Mouse (Mus musculus): ENCODE measurements around the gene Olfr937. TPM values are rescaled to one million over a fixed set of nuclear protein-coding genes. Genes with fewer than 3 reads are reported as not detected.

Olfr937 gene
- not detected in 2 replicates for polyA plus RNA-seq (2012; rRNA removed)

- Histone ChIP-seq H3K4me3 (ENCODE audit: extremely low read depth, insufficient read depth, insufficient read length) (no peak within 1 kb of the TSS), H3K36me3 (ENCODE audit: control insufficient read depth, insufficient read depth, low read length) (no peaks in the 10 kb centered on the region), H3K27ac (ENCODE audit: insufficient read depth, low read length) (no peak within 1 kb of the TSS), H3K4me1 (ENCODE audit: control insufficient read depth, insufficient read depth, insufficient read length) (no peaks in the 10 kb centered on the region), H3K27me3 (ENCODE audit: control insufficient read depth, insufficient read depth, low read length) (no peaks in the 10 kb centered on the region)
- WGBS: 74% methylated on average over 1 of the region's 1 CpGs
- TF ChIP-seq CTCF (IDR thresholded peaks at IDR 0.05; ENCODE audit: extremely low read depth, insufficient read depth, insufficient read length, insufficient replicate concordance) (no peak), POLR2A (IDR thresholded peaks at IDR 0.05; ENCODE audit: low read depth, low read length) (no peak)
- DNase-seq (ENCODE audit: low read depth in 1 of 2, low spot score in 2 of 2): no peak
Measured at GRCm38 (mm10) chr9:39064851-39065250, at the start of gene Olfr937. Gene Olfr937 (minus strand): TSS chr9:39064951.

GRCm38 (mm10) chr9:39078787-39079186, 14.0 kb upstream of the Olfr937 start, which contains the start of gene Olfr938:
Gene Olfr938 (minus strand): TSS chr9:39078887.
- Histone ChIP-seq H3K27me3 (ENCODE audit: control insufficient read depth, insufficient read depth, low read length) (no peaks in the 10 kb centered on the region), H3K36me3 (ENCODE audit: control insufficient read depth, insufficient read depth, low read length) (no peaks in the 10 kb centered on the region), H3K27ac (ENCODE audit: insufficient read depth, low read length) (no peak within 1 kb of the TSS), H3K4me3 (ENCODE audit: extremely low read depth, insufficient read depth, insufficient read length) (no peak within 1 kb of the TSS), H3K4me1 (ENCODE audit: control insufficient read depth, insufficient read depth, insufficient read length) (no peaks in the 10 kb centered on the region)
- DNase-seq (ENCODE audit: low read depth in 1 of 2, low spot score in 2 of 2): no peak
- no peak for TF ChIP-seq CTCF (IDR thresholded peaks at IDR 0.05; ENCODE audit: extremely low read depth, insufficient read depth, insufficient read length, insufficient replicate concordance)
- no peak for TF ChIP-seq POLR2A (IDR thresholded peaks at IDR 0.05; ENCODE audit: low read depth, low read length)
- 82% methylated on average over 2 of the region's 2 CpGs for WGBS

- Histone ChIP-seq H3K36me3 (ENCODE audit: control insufficient read depth, insufficient read depth, low read length) (no peaks in the 10 kb centered on the region), H3K27ac (ENCODE audit: insufficient read depth, low read length) (no peak within 1 kb of the TSS), H3K4me3 (ENCODE audit: extremely low read depth, insufficient read depth, insufficient read length) (no peak within 1 kb of the TSS), H3K27me3 (ENCODE audit: control insufficient read depth, insufficient read depth, low read length) (no peaks in the 10 kb centered on the region), H3K4me1 (ENCODE audit: control insufficient read depth, insufficient read depth, insufficient read length) (no peaks in the 10 kb centered on the region)
- no peak for DNase-seq (ENCODE audit: low read depth in 1 of 2, low spot score in 2 of 2)
- no peak for TF ChIP-seq POLR2A (IDR thresholded peaks at IDR 0.05; ENCODE audit: low read depth, low read length)
- no peak for TF ChIP-seq CTCF (IDR thresholded peaks at IDR 0.05; ENCODE audit: extremely low read depth, insufficient read depth, insufficient read length, insufficient replicate concordance)
- 73% methylated on average over 1 of the region's 1 CpGs for WGBS
Measured at GRCm38 (mm10) chr9:39023277-39023676, 41.5 kb downstream of the Olfr937 start, which contains the start of gene Olfr146. Gene Olfr146 (minus strand): TSS chr9:39023377.

Other genes with a start within 250 kb of the Olfr937 start
- not detected in 2 replicates for gene Olfr923, start 238.4 kb downstream of the Olfr937 start, polyA plus RNA-seq (2012; rRNA removed)
- gene Olfr924, start 220.5 kb downstream of the Olfr937 start, polyA plus RNA-seq (2012; rRNA removed): not detected in 2 replicates
- gene Olfr26, start 209.9 kb downstream of the Olfr937 start, polyA plus RNA-seq (2012; rRNA removed): not detected in 2 replicates
- gene Olfr926, start 187.8 kb downstream of the Olfr937 start, polyA plus RNA-seq (2012; rRNA removed): not detected in 2 replicates
- gene Olfr930, start 135.1 kb downstream of the Olfr937 start, polyA plus RNA-seq (2012; rRNA removed): not detected in 2 replicates
- not detected in 2 replicates for gene Olfr933, start 92.6 kb downstream of the Olfr937 start, polyA plus RNA-seq (2012; rRNA removed)
- not detected in 2 replicates for gene Olfr934, start 76.6 kb downstream of the Olfr937 start, polyA plus RNA-seq (2012; rRNA removed)
- not detected in 2 replicates for gene Olfr935, start 65.3 kb downstream of the Olfr937 start, polyA plus RNA-seq (2012; rRNA removed)
- not detected in 2 replicates for gene Olfr146, start 41.6 kb downstream of the Olfr937 start, polyA plus RNA-seq (2012; rRNA removed)
- gene Olfr938, start 13.9 kb upstream of the Olfr937 start, polyA plus RNA-seq (2012; rRNA removed): not detected in 2 replicates
- not detected in 2 replicates for gene Olfr27, start 63.2 kb upstream of the Olfr937 start, polyA plus RNA-seq (2012; rRNA removed)
- gene Olfr943, start 101.4 kb upstream of the Olfr937 start, polyA plus RNA-seq (2012; rRNA removed): not detected in 2 replicates
- gene Olfr944, start 137.0 kb upstream of the Olfr937 start, polyA plus RNA-seq (2012; rRNA removed): not detected in 2 replicates
- not detected in 2 replicates for gene Olfr1537, start 185.0 kb upstream of the Olfr937 start, polyA plus RNA-seq (2012; rRNA removed)
- not detected in 2 replicates for gene Olfr945, start 211.9 kb upstream of the Olfr937 start, polyA plus RNA-seq (2012; rRNA removed)

Measured in spleen, adult 2 months (tissue).